Mouse (Mus musculus) cerebellum, postnatal 4 days (tissue): ENCODE results near the gene Gm5294.

Source experiments
- DNase-seq, 2 experiments: peaks; one replicate each; pipeline ENCODE4 v3.0.0; 2022; ENCODE audit warnings: low spot score in 2 of 2, mixed read lengths in 1 of 2

The Gm5294 gene

GRCm38 (mm10) chr5:138819780-138820179 is at the start of gene Gm5294:
TSS of gene Gm5294 (plus strand) at chr5:138820080.
- DNase-seq, result no peak

GRCm38 (mm10) chr5:138775096-138775495 is 44.8 kb upstream of the Gm5294 start:
- DNase-seq, result no peak

GRCm38 (mm10) chr5:138776346-138776745 is 43.5 kb upstream of the Gm5294 start:
- DNase-seq, result no peak

GRCm38 (mm10) chr5:138778731-138779463 is 41.0 kb upstream of the Gm5294 start:
- DNase-seq, result peak in 1 of 2 experiments; percentile 49

- no peak for DNase-seq
Measured at GRCm38 (mm10) chr5:138779655-138780054, 40.2 kb upstream of the Gm5294 start.

GRCm38 (mm10) chr5:138782697-138783096 is 37.2 kb upstream of the Gm5294 start:
- no peak for DNase-seq

GRCm38 (mm10) chr5:138783181-138783580 is 36.7 kb upstream of the Gm5294 start:
- no peak for DNase-seq

GRCm38 (mm10) chr5:138785986-138786515 is 33.8 kb upstream of the Gm5294 start:
- DNase-seq, result no peak

GRCm38 (mm10) chr5:138787648-138788047 is 32.2 kb upstream of the Gm5294 start:
- no peak for DNase-seq

GRCm38 (mm10) chr5:138788481-138789211 is 31.2 kb upstream of the Gm5294 start:
- DNase-seq, result no peak

GRCm38 (mm10) chr5:138790954-138791480 is 28.9 kb upstream of the Gm5294 start:
- DNase-seq, result no peak

- DNase-seq, result no peak
Measured at GRCm38 (mm10) chr5:138801588-138802116, 18.2 kb upstream of the Gm5294 start.

- no peak for DNase-seq
Measured at GRCm38 (mm10) chr5:138804286-138804685, 15.6 kb upstream of the Gm5294 start.

GRCm38 (mm10) chr5:138809767-138810166 is 10.1 kb upstream of the Gm5294 start:
- DNase-seq, result no peak

- no peak for DNase-seq
Measured at GRCm38 (mm10) chr5:138820717-138821332, 945 bp downstream of the Gm5294 start.

- DNase-seq, result no peak
Measured at GRCm38 (mm10) chr5:138825090-138825489, 5.2 kb downstream of the Gm5294 start.

GRCm38 (mm10) chr5:138833406-138833805 is 13.5 kb downstream of the Gm5294 start:
- no peak for DNase-seq

- no peak for DNase-seq
Measured at GRCm38 (mm10) chr5:138834910-138835309, 15.0 kb downstream of the Gm5294 start.

- no peak for DNase-seq
Measured at GRCm38 (mm10) chr5:138840981-138841380, 21.1 kb downstream of the Gm5294 start.

- no peak for DNase-seq
Measured at GRCm38 (mm10) chr5:138843168-138843824, 23.4 kb downstream of the Gm5294 start.

GRCm38 (mm10) chr5:138846506-138846905 is 26.6 kb downstream of the Gm5294 start:
- no peak for DNase-seq
